Mouse (Mus musculus) gastrocnemius, adult 8-10 months (tissue): ENCODE results near the gene Sos2. TPM values are rescaled to one million over a fixed set of nuclear protein-coding genes. Genes with fewer than 3 reads are reported as not detected.
"Not testable (repeated sequence)": the region's sequence is repeated elsewhere in the genome, so short reads cannot be mapped to it uniquely, and the experiment has no call there.

Source experiments
- DNase-seq, 2 experiments: peaks; one replicate each; pipeline ENCODE4 v3.0.0; 2022; ENCODE audit warnings: low spot score in 2 of 2
- microRNA-seq: library from miRNA; unstranded; fragments of <30 nt; microRNA quantifications from one replicate; pipeline ENCODE4 v1.2.0, GENCODE M21; 2022
- total RNA-seq, 4 experiments: library from RNA; stranded (reverse); gene quantifications; 2 replicates each; pipeline ENCODE4 v1.2.4; 2022

Gene Sos2
- total RNA-seq, 4 experiments from 2014 or later: 53.2 to 59.9 (median 55.7) TPM

DNA sequence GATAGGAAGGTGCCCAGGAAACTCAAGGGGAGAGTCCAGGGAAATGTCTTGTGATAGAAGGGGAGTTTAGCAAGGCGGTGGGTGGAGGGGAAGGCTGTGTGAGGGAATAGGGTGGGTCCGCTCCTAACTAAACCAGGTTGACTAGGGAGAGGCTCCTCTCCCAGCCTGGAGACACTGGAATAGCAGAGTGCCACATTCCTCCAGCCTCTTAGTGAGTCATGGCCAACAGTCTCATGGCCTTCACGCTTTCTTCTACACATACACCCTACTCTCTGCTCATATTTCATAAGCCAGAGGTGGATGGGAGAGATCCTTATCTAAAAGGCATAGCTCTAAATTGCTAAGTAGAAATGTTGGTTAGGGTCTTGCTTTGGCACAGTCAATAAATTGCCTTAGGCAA lies 111.7 kb downstream of the Sos2 start:
- no peak for DNase-seq

DNA sequence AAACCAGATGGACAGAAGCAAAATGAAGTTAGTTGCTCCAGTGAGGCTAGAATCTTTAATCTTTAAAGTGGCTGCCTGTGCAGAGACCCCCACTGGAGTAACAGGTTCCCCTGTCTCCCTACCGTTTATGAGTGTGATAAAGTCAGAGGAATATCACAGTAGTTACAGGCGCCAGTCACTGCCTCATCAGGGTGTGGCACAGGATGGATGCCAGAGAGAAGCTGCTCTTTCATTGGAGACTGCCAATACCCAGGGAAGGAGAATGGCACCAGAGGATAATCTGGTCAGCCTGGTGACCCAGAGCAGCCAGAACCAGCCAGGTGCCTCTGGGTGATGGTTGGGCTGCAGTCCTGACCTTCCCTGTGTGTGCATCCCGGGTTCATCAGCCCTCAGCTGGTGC lies 113.4 kb downstream of the Sos2 start:
- DNase-seq: no peak

DNA sequence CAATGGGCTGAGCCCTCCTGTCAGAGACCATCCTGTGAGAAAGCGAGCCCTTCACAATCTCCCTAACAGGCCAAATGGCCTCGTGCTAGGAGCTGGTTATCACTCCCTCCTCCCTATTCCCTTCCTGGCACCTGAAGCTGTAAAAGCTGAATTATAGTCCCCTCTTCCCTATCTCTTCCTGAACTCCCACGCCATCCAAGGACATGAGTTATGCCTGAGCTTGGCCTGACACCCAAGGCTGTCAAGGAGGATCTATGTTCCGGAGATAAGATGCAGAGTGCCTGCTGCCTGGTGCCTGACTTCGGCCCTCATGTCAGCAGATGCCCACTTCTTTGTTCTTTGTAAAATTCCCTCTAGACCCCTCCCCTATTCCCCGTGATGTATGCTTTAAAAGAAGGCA lies 120.6 kb downstream of the Sos2 start:
- not testable (repeated sequence) for DNase-seq

DNA sequence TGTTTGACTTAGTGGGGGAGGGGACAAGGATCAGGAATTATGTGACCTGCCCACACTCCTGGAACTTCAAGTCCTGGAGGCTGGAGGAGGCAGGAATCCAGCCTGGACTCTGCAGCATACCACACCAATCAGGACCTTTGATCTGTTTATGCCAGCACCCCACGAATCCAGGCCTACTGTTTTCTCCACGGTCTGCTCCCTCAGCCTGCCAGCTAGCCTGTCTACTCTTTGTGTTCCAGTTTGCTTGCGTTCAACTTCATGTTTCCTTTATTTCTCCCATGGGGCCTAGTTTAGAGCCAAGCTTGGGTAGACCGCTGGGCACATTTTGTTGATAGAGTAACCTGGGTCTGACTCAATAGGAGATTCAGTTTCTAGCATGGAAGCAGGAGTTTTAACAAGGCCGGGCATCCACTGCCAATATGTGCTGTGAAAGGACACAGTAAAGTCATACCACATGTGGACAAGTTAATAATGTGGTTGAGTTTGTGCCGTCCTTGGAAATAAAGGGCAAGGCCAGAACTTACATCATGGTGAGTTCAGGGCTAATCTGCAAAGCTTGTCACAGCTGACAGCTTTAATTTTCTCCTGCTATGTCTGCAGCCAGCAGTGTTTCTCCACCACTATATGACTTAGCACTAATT lies 125.3 kb downstream of the Sos2 start:
- DNase-seq: no peak

DNA sequence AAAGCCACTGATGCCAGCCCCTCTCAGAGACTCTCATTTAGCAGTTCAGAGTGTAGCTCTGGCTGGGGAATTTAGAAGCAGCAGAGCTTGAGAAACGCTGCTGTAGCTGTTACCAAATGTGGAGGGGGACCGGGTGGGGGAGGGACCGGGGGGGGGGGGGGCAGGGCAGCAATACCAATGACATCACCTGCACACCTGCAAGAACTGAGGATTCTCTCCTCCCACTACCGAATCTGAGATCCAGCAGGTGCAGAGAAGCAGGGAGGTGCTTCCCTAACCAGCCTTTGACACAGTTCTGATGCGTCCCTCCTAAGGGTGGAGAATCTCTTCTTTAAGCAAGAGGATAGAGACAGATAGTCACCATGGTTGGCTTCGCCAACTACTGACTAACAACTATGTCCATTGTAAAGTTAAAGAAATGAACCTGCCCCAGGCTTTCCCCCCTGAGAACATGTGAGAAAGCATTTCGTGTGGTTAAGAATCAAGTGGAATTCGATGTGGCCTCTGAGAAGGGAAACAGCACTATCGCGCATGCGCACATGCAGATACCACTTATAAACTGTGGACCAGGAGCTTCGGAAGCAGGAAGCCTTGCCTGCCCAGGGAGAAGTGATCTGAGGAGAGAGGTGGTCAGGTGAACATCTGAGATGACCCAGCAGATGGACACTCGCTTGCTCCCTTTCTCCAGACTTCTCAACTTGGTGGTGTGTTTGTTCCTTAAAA lies 136.0 kb downstream of the Sos2 start:
- DNase-seq: no peak

DNA sequence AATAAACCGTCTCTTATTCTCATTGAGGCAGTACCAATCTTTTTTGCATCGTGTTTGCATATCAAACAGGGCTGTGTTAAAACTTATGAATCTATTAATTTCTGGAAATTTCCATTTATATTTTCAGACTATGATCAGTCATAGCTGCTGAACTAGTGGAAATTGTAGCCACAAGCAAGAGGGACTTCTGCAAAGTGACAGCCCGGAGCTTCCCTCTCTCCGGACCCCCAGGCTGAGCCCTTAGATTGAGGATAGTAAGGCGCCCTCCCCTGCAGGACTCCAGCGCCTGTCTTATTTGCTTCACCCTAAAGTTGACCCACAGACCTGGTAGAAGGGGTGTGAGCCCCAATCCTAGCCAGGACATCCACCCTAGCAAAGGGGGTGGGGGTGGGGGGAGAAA lies 136.7 kb downstream of the Sos2 start:
- DNase-seq: no peak

DNA sequence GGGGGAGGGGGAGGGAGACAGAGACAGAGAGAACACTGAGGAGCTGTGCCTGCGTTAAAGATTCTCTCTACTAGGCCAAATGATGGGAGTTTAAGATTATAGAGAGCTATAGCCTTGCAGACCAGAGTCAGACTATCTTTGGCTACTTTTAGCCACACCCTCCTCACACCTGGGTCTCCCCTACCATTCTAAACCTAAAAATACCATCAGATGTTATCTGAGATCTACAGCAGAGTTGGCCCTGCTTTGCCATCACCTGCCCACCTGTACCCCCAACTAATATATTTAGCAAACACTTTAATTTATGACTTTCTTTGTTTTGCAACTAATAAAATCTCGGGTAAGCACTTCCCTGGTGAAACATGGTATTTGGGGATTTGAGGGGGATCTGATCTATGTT lies 137.1 kb downstream of the Sos2 start:
- no peak for DNase-seq

DNA sequence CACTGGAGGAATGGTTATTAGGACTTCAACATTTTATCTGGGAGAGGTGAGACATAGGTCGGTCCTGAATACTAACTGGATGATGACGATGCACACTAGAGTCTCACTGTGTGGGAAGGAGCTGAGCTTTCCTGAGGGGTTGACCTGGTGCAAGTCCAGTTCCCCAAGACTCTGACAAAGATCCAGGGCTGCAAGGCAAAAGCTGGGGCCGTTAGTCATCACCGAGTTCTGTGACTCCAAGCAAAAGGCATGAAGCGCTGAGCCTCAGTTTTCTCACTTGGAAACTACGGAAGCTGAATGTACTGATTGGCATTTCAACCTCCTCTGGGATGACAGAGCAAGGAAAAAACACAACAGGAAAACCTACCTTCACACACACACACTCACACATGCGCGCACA lies 139.3 kb downstream of the Sos2 start:
- no peak for DNase-seq

DNA sequence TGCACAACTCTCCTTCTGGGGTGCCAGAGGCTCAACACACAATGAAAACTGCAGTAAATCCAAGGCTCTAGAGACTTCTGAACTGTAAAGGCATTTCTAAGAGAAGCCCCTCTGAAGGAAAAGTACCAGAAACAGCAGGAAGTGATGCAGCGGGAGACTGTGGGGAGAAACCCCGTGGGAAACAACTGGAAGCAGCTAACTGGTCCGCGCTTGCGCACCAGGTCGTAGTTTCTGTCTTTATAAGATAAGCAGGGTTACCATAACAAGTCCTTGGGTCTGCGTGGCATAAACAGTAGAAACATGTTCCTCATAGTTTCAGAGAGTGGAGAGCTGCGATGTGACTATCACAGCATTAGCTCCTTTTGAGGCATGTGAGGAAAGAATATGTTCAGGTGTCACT lies 140.0 kb downstream of the Sos2 start:
- DNase-seq: no peak

DNA sequence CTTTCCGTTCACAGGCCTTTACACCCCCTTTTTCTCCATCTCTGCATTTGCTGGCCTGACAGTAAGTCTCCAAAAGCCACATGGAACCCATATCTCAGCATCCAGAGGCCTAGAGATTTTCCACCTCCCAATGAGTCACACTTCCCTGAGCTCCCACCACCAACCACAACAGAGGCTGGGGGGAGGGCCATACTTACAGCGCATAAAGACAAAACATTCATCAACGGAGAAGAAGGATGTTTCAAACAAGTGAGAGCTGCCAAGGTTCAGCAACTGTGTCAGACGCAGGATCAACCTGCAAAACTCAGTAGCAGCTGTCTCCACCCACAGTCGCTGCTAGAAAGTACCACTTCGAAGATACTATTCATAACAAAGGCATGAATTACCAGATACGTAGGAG lies 142.3 kb downstream of the Sos2 start:
- DNase-seq: no peak

DNA sequence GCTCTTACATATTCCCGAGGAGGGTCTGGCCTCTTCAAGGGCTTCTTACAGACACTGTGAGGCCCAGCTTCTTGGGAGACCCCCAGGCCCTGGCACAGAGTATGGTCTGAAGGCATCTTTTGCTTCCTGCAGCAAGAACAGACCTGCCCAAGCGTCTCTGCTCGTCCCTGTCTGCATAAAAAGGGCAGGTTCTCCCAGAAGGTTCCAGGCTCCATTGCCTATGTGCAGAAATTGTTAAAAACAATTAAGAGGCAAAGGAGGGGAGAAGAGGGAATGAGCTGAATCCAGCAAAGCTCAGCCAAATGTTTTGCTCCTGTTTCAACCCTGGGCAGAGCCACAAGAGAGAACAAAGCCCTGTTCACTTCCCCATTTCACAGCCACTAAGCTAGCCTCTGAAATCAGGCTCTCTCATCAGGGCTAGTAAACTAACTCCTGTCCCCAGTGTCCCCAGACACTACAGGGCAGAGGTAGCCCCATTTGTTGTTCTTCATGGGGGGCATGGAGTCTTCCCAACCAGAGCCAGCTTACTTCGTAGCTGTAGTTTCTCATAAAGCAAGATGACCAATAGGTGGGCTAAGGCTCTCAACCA lies 143.2 kb downstream of the Sos2 start:
- no peak for DNase-seq

DNA sequence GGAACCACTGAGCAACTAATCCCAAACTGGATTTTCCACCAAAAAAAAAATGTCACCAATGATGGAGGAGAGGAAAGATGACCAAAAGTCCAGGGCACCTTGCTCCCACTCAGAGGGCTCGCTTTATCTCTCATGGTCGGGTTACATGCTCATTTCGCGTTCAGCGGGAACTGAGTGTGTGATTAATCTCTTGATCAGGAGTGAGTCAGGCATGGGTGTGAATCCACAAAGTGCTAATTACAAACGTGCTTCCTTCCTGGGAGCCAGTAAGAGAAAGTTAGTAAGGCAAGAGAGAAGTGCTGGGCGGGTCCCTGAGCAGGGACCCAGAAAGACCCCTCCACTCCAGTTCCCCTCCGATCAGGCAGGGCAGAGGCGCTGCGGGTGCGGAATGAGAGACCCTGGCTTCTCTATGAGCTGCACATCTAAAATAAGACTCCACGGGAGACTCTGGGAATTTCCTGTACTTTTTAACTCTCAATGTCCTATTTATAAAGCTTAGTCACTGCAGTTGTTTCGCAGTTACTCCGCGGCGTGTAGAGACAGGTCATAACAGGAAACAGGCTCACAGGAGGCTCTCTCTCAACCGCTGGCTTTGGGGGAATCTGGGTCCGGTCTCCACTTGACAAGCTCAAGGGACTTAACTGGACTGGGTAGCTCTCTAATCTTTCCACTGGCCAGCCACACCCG lies 143.8 kb downstream of the Sos2 start:
- peak; percentile 24 to 32 for DNase-seq

DNA sequence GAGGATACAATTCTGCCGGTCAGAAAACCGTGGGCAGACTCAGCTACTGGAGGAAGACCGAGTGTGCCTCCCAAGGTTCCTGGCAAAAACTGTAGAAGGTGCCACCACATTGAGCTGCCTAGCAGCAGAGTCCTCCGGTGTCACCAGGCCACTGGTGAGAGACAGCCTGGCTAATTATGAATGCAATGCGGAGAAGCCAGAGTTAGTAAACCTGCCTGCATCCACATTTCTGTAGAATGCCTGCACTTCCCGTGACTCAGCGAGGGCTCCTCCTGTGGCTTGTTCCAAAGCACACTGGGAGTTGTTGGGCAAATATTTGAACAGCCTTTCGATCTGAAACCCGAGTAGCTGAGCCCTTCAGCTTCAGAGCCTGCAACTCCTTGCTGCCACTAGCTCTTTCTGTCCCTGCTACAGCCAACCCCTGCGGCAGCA lies 144.4 kb downstream of the Sos2 start:
- DNase-seq: peak; percentile 27 to 29

DNA sequence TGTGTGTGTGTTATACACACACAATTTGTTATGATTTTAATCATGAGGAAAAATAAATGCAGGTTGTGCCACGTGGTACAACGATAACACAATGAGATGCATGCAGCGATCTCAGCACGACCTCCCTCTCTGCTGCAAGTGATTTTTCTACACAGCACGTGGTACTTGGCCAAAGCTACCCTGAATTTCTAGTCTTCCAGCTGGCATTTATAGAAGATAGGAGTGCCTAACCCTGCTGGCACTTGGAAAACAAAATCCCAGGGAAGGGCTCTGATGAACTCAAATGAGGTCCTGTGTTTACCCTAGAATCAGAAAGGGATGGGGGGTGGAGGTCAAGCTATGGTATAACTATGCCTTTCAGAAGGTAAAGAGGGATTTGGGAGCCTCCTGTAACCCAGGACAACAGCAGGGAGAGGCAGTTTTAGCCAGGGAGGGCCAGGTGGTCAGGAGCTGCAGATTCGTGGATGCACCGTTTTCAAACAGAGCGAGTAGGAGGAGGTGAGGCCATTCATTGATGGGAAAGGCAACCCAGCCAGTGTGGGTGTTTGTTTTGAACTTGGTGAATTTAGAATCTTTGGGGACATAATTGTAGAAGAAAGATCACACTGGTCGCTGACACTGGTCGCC lies 144.9 kb downstream of the Sos2 start:
- DNase-seq: no peak

Small RNAs within 50 kb of the gene (microRNA-seq; reads per million reads assigned to microRNA genes)
- not detected for gene Gm23018

Other genes starting within 250 kb of the Sos2 start
- 1 to 10 TPM; 2.9 to 5.5 (median 4.1) TPM for gene Vcpkmt, start 98.8 kb downstream of the Sos2 start, total RNA-seq
- 10 to 100 TPM; 41.3 to 48.5 (median 45.1) TPM for gene L2hgdh, start 43.0 kb upstream of the Sos2 start, total RNA-seq
- 10 to 100 TPM; 16.3 to 19.1 (median 17.1) TPM for gene Atp5s, start 43.1 kb upstream of the Sos2 start, total RNA-seq
- 1 to 10 TPM; 1.1 to 1.7 (median 1.3) TPM for gene Cdkl1, start 109.4 kb upstream of the Sos2 start, total RNA-seq
- gene Atl1, start 210.8 kb upstream of the Sos2 start, total RNA-seq: 1 to 10 TPM in 3 of 4 experiments, under 1 TPM in 1; 0.87 to 3.8 (median 1.8) TPM
- gene Map4k5, start 211.3 kb upstream of the Sos2 start, total RNA-seq: 10 to 100 TPM; 19.7 to 22.9 (median 22.4) TPM